Mouse (Mus musculus) induced T-regulatory cell, adult 2 months (primary cell): ENCODE measurements around the gene Jak1.
"Not testable (repeated sequence)": the region's sequence is repeated elsewhere in the genome, so short reads cannot be mapped to it uniquely, and the experiment has no call there.

Experiments
- DNase-seq: peaks from one replicate; pipeline ENCODE4 v3.0.0-alpha.2; 2012; ENCODE audit warnings: low read depth

The Jak1 gene

DNA sequence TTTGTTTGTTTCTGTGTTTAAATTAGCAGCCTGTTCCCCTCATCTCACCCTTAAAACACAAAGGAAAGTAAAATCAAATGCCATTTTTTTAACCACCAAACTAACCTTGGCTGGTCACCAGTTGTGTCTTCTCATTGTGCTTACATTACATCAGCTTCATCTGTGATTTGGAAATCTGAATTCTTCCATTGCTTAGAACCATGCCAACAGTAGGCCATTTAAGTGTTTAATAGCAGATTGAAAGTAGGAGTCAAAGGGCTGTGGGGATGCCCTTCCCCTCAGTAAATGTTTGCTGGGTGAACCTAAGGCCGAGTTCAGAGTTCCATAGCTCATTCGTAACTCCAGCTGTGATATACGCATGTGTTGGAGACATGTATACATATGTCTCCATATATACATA is 10.8 kb upstream of the Jak1 start:
- no peak for DNase-seq

DNA sequence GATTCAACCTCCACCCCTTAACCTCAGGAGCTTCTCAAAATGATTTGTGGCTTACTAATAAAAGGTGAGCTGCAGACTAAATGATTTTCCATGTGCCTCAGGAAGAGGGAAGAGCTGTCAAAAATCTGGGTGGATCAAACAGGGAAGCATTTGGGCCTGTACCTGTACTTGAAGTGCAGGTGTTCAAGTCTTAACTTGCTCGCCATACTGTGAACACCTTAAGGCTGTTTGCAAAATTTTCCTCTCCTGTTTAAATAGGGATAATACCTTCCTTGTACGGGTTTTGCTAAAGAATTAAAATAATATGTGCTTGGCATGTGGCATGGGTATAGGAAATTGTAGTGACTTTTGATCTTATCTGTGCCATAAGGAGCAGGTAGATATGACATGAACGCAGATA is 5.7 kb upstream of the Jak1 start:
- DNase-seq = no peak

DNA sequence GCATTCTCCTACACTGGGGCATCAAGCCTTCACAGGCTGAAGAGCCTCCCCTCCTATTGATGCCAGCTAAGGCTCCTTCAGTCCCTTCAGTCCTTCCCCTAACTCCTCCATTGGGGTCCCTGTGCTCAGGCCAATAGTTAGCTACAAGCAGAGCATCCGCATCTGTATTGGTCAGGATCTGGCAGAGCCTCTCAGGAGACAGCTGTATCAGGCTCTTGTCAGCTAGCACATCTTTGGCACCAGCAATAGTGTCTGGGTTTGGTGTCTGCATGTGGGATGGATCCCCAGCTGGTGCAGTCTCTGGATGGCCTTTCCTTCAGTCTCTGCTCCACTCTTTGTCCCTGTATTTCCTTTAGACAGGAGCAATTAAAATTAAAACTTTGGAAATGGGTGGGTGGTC is 3.4 kb upstream of the Jak1 start:
- not testable (repeated sequence) for DNase-seq

DNA sequence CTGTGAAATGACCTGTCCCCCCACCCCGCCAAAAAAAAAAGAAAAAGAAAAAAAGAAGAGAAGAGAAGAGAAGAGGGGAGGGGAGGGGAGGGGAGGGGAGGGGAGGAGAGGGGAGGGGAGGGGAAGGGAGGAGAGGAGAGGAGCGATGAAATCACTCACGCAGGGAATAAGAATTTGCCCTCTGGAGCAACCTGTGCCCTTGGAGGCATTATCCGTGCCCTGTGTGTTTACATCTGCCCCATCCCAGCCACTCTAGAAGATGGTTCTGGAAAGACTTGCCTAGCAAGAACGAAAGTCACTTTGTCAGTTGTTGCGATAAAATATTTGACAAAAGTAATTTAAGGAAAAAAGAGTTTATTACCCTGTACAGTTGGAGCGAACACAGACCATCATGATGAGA is 441 bp upstream of the Jak1 start:
- no peak for DNase-seq

DNA sequence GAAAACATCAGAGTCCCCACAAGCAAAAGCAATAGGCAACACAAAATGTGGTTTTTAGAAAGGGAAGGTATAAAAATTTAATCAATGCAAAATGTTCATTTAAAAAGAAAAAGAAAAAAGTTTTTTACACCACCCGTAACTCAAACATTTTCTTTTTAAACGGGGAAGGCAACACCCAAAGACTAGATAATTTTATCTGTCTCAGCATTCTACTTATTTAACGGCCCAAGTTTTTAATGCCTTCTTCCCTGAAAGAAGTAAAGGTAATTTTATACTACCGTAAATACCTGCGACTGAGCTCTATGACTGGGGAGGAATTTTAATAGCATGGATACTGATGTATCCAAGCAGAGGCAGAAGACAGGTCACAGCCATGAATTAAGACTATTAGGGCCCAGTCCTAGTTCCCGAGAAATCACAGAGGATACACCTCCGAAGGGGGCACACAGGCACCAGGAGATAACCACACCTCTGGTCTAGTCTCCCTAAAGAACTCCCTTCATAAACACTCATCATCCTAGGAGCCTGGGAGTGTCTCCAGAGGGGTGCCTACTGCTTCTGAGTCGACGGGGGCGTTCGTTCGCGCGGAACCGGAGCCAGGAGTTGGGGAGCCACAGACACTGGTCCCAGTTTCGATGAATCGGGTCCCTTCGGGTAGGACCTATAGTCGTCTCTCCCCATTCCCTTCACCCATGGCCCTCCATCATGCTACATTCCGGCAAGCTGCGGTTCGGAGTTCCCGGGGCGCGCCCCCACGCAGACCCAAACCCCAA is 928 bp downstream of the Jak1 start:
- no peak for DNase-seq

DNA sequence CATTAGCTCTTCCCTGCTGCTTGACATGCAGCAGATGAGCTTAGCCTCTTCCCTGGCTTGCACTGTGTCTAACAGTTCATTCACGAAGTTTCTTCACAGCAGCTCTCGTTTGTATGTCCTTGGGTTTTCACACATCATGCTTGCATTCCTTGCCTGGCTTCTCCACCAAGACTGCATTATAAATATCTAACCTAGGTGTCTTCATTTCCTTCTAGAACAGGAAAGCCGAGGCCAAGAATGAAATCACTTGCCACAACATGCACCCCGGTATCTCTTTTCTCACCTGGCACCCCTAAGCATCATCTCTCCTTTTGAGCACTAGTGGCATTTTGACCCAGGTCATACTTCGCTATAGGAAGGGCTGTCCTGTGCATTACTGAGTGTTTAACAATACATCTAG is 3.5 kb downstream of the Jak1 start:
- DNase-seq = peak; percentile 51

DNA sequence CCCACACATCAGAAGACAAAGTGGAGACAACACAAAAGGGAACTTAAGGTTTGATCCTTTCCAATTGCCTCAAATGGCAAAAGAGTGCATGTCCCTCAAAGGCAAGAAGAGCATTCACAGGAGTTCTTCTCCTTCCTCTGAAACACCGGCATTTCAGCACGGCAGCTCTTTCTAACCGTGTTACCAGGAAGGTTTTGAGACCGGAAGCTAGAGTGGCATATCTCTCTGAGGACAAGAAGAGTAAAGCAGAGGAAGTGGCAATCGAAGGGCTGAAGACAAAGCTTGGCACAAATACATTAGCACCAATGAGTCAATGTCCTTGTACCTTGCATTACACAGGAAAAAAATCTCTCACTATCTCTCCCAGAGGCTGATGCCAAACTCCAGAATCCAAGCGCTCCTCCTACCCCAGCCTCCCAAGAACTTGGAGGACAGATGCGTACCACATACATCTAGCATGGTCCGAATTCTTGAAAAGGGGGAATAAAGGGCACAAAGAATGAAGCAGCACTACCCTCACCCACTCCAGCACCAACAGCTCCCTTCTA is 4.3 kb downstream of the Jak1 start:
- peak; percentile 84 for DNase-seq

DNA sequence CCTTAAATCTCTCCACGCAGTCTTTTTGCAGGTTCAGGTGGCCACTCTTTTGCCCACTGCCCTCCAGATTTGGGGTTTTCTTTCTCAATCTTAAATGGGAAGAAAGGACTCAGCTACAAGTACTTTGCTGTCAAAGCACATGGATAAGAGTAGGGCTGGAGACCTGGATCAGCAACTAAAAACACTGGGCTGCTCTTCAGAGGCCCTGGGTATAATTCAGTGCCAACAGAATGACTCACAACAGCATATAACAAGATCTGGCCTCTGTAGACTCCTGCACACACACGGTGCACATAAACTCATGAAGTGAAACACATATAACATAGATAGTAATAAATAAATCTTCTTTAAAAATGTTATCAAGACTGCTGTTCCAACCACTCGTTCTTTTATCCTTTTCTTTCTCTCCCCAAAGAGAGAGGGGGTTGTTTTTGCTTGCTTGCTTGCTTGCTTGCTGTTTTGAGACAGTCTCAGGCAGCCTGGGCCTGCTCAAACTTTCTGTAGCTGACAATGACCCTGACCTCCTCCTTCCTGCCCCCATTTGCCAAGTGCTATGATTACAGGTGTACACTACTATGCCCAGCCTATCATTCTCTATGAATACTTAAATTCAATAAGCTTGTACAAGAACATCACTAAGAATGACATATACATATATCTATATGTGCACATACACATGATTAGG is 8.4 kb downstream of the Jak1 start:
- DNase-seq = peak; percentile 30

DNA sequence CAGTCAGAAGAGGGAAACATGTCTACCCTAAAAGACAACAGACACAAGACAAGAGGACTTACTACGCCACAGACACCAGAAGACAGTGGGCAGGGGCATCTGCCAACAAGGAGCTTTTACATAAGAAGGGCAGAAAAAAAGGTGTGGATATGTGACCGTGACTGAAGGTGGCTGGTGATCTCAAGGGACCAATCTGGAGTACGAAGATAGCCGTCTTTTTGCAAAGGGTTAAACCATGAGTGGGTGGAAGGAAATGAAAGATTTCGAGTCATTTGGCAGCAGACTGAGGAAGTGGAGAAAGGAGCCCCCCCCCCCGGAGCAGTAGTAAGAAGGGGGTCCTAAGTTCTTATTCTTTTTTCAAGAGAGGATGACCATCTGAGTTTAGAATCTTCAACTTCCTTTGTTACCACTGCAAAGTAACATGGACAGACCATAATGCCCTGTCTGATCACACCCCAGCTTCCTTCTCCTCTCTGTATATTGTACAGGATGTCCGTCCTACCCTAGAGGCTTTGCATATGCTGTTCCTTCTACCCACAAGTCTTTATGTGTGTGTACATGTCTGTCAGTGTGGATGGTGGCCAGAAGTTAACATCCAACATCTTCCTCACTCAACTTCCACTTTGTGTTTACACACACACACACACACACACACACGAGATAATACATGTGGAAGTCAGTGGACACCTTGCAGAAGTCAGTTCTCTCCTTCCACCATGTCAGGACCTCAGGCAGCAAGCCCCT is 10.3 kb downstream of the Jak1 start:
- DNase-seq = peak; percentile 80

DNA sequence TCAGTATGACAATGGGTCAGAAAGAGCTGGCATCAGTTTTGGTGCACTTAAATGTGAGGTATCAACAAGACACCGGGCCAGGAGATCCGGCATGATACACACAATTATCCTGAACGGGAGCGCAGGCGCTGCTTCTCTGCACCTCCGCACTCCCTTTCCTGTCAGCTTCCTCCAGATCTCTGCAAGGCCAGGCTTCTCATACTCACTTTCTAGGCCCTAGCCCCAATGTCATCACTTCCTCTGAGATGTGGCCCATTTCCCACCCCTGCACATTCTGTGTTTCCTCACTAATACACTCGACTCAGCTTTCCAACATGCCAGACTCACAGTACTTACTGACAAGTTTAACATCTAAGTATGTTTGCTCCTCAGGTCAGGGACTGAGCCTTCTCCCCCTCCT is 11.1 kb downstream of the Jak1 start:
- peak; percentile 77 for DNase-seq

DNA sequence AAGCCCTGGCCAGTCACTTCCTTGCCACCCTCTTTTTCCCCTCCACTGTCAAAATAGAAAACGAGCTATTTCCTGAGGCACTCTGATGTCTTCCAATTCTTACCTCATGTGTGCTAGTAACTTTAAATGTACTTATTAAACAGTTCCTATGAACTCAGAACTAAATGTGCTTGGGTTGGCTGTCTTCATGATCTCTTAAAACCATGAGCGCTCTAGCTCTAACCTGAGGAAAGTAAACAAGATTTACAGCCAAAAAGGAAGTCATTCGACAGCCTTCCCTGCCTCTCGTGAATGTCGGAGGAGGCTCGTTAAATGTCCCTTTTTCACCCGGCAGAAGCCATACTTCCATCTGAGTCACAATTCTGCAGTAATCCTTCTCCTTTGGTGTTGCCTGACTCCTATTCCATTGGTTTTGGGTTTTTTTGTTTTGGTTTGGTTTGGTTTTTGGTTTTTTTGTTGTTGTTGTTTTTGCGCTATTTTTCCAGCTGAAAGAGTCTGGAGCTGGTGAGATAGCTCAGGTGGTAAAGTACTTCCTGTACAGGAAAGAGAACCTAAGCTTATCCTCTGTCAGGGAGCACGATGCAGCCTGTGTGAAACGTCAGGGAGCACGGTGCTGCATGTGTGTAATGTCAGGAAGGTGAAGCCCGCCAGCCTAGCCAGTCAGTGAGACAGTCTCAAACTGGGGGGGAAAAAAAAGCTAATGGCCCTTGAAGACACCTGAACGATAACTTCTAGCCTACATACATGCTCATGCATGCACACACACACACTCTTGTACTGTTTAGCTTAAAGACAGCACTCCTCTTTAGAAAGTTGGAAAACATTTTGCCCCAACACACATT is 12.1 kb downstream of the Jak1 start:
- DNase-seq = peak; percentile 62

DNA sequence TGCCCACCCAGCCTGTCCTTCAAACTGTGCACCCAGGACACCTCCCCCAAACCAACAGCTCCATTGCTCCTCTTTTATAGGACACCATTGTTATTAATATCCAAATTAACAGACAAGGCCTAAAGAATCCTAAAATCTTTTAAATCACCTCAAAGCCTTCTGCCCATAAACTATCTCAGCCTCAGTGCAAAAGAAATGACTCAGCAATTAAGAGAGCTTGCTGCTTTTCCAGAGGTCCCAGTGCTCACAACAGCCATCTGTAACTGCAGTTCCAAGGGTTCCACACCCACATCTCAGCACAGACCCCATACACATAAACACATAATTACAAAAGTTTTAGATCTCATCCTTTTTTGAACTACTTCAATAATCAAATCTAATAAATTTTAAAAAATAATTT is 13.1 kb downstream of the Jak1 start:
- no peak for DNase-seq

DNA sequence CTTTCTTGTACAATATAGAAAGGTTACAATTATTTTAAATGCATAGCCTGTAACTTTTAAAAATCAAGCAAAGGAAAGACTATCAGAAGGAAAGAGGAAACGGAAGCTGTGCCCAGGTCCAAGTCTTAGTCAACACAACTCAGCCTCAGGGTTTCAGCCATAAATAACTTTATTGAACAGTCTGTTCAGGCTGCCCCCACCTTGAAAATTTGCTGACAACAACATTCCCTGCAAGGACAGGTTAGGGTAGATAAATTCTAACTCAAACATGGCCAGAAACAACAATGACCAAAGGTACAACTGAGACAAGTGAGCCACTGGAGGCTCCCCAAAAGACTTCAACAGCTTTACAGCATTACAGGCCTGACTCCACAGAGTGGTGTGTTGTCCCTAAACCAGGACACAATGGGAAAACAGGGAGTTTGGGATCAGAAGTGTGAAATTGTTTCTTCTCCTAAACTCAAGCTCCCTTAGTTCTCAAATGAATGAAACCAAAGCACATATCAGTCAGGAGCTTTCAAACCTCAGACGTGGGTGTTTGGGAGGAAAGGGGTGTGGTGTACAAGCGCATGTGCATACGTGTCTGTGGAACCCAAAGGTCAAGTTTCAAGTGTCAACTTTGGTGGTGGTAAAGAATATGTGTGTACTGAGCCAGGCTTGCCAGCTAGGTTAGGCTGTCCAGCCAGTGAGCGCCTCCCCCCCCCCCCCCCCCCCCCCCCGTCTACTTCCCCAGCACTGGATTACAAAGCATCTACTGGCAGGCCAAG is 14.9 kb downstream of the Jak1 start:
- peak; percentile 77 for DNase-seq

DNA sequence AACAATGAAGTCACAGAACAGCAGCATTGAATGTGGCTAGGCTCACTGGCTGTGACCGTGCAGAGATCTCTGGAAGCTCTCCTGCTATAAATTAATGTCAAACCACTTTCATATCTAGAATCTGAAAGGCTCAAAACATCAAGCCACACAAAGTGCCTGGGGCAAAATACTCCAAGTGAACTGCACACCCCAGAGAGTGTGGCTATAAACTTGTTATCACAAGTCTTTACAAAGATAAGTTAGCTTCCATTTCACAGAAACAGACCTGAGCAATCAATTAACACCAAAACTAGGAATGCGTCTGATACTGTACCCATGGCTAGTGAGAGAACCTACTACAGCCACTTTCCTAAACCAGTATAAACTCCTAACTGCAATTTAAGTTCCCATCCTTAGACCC is 17.7 kb downstream of the Jak1 start:
- DNase-seq = peak; percentile 28

DNA sequence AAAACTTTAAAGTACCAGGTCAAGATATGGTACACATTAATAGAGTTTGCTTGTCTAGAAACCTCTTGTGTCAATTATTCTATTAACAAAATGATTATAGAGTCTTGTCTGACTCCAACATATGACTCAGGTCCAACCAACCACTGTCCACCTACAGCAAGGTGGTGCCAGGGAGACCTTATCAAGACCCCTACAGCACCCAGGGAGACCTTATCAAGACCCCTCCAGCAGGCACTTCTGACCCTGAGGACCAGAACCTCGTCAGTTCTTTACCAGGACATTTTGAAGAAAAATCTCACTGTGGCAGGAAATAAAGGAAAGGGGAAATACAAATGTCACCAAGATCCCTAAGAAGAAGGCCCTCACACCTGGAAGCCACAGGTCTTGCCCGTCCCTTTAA is 18.5 kb downstream of the Jak1 start:
- peak; percentile 19 for DNase-seq

DNA sequence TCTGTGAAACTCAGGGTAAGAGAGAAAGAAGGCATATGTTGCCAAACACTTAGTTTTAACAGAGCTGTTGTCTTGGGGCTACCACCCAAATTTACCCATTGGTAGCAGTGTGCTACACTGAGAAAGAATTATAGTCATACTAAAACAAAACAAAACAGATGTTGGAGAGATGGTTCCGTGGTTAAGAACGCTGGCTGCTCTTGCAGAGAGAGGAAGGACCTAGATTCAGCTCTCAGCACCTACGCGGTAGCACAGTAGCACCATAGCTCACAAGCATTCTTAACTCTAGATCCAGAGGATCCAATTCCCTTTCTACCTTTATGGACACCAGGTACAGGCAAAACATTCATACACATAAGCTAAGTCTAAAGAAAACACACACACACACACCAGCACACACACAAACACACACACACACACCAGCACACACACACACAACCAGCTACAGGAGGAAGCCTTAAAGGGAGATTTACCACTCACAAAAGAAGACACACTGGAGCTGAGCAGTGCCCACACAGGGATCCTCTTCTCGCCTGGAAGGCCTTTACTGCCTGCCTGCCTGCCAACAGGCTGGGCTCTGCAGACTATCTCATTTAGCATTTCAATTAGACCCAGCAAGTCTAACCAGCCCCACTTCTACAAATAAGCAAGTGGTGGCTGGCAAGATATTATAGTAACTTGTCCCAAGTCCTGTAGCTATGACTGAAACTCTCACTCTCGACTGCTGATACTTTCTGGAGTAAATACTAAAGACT is 20.6 kb downstream of the Jak1 start:
- DNase-seq = peak; percentile 63

DNA sequence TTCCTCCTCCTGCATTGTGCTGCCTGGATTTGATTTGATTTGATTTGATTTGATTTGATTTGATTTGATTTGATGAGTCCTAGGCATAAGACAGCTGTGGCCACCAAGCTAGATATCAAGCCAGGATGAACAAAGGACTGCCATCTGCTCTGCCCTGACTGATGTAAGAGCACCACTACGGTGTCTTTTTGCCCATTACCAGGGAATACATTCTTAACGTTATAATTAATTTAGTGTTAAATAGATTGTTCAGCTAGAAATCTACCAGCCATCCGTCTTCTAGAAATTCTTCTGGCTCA is 24.3 kb downstream of the Jak1 start:
- no peak for DNase-seq

DNA sequence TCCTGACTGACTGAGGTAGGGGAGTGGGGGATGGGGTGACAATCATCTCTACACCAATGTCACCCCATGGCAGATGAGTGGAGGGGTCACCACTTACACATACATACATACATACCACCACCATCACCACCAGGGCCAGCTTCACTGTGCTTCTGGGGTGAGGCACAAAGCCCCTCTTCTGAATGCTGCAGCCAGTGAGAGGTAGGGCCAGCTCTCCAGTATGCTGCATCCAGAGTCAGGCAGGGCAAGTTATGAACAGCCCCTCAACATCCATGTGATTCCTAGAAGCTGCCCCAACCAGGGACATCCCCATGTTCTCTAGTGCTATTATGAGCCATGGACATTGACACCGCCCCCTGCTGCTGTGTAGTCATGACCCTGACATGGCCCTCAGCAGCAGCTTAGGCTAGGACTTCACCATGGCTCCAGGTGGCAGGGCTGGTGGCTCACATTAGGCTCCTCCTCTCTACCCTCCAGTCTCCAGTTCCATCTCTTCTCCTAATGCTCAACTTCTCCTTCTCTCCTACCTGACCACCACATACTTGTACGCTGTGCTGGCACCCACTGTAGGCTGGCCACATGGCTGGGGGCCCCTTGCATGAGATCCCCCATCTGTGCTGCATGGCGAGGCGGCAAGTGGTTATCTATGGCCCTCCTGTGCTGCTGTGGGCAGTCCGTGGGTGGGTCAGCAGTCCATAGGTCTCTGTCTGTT is 24.8 kb downstream of the Jak1 start:
- DNase-seq = no peak

DNA sequence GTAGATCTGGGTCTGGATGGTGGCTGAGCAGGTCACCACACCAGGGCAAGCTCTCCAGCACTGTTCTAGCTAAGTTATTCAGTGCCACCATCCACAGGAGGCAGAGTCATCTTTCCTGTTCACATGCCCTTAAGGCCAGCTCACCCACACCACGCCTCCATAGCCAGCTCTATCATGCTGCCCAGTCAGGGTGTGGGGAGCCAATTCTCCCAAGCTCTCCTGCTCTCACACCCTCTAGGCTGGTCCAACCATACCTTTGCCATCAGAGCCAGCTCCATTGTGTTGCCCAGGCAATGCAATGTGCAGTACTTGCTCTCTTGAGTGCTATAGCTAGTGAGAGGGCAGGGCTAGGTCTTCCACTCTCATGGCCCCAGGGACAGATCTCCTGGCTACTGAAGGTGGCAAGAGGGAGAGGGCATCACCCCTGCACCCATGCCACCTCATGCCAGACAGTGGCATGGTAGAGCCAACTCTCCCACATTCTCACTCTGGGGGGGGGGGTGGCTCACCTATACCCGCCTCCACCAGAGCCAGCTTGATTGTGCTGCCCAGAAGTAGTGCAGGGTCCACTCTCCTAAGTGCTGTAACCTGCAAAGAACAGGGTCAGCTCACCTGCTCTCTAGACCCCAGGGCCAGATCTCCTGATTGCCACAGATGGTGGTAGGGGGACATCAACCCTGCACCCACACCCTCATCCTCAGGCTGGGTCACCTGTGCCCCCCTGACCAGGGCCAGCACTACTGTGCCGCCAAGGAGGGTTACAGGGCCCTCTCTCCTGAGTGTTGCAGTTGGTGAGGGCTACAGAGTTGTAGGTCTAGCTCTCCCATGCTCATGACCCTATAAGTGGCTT is 25.5 kb downstream of the Jak1 start:
- no peak for DNase-seq
